ENCODE assay signal across 34 mouse cellular contexts in the genomic region with DNA sequence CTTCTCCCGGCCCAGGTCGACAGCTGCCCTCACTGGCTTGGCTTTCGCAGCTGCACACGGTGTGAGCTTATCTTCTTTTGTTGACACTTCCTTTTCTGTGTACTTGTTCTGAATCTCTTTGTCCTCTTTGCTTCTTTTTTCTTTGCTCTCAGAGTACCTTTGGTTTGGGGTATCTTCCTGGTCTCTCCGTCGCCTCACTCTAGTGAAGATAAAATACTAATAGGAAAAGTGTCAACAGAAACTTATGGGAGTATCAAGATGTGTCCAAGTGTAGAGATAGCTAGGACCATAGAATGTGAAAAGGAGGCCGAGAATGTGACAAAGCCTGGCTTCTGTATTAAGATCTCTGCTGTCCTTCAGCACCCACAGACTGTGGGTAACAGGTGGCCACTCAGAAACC. TPM values are rescaled to one million over a fixed set of nuclear protein-coding genes. Genes with fewer than 3 reads are reported as not detected.
DNase-seq lines count a peak whose midpoint lies in the region; ATAC-seq lines count a peak whose summit lies in the region.
"Had no signal": no experiment of that assay in that cellular context is flagged by ENCODE, and none has a peak within 500 bp of the region (broad histone marks: within the 10 kb centered on the region; RNA-seq: fewer than 3 reads in every experiment).

A gene (minus strand): TSS at position 101 of the 400 bp plus-strand sequence.

- DNase-seq in liver, embryonic 11.5 days (ENCODE audit: low spot score) = no peak
- DNase-seq: adrenal gland, postnatal 10 days; adrenal gland, postnatal 36 days; B cell, adult 2 months; cerebellum, adult 11 months; cerebellum, adult 8-10 months; cerebellum, postnatal 10 days; cerebellum, postnatal 36 days; embryo, embryonic 11 days; gastrocnemius, postnatal 25 days; heart, adult 18-20 months; heart, postnatal 10 days; heart, postnatal 36 days had no signal

- H3K27me3 ChIP-seq in liver, embryonic 12.5 days (replicated peaks) = no peaks in the 10 kb centered on the region
- H3K27me3 ChIP-seq in liver, embryonic 11.5 days (replicated peaks; ENCODE audit: control insufficient read depth, insufficient read depth, low read length) = no peaks in the 10 kb centered on the region
- H3K27me3 ChIP-seq in megakaryocyte, embryonic 14.5 days (replicated peaks) = no peaks in the 10 kb centered on the region
- H3K27me3 ChIP-seq in forebrain, embryonic 15.5 days = no peaks in the 10 kb centered on the region
- no peaks in the 10 kb centered on the region for H3K27me3 ChIP-seq in hindbrain, embryonic 13.5 days
- H3K27me3 ChIP-seq: CH12.LX; embryonic facial prominence, embryonic 13.5 days; heart, embryonic 12.5 days; heart, embryonic 15.5 days; hindbrain, embryonic 15.5 days; Patski had no signal

- H3K36me3 ChIP-seq in liver, embryonic 12.5 days = peaks cover 99% of the 10 kb centered on the region
- H3K36me3 ChIP-seq in liver, embryonic 11.5 days (ENCODE audit: control insufficient read depth, insufficient read depth, low read length) = peaks cover 78% of the 10 kb centered on the region
- peaks cover 99% of the 10 kb centered on the region for H3K36me3 ChIP-seq in megakaryocyte, embryonic 14.5 days (replicated peaks; ENCODE audit: low read length)
- H3K36me3 ChIP-seq in forebrain, embryonic 15.5 days = peaks cover 93% of the 10 kb centered on the region
- H3K36me3 ChIP-seq in hindbrain, embryonic 13.5 days = peaks cover 98% of the 10 kb centered on the region

- no peak within 1 kb of the TSS for H3K9ac ChIP-seq in liver, embryonic 12.5 days
- H3K9ac ChIP-seq in liver, embryonic 11.5 days (ENCODE audit: low read depth, low read length) = no peak within 1 kb of the TSS
- no peak within 1 kb of the TSS for H3K9ac ChIP-seq in forebrain, embryonic 15.5 days (replicated peaks)
- no peak within 1 kb of the TSS for H3K9ac ChIP-seq in hindbrain, embryonic 13.5 days
- H3K9ac ChIP-seq: embryonic facial prominence, embryonic 13.5 days; heart, embryonic 12.5 days; heart, embryonic 15.5 days; hindbrain, embryonic 15.5 days had no signal

- H3K9me3 ChIP-seq in liver, embryonic 12.5 days (replicated peaks) = no peaks in the 10 kb centered on the region; the same call in 1 of the 2 replicates
- H3K9me3 ChIP-seq in liver, embryonic 11.5 days (ENCODE audit: control insufficient read depth, low read length) = no peaks in the 10 kb centered on the region
- H3K9me3 ChIP-seq in megakaryocyte, embryonic 14.5 days = no peaks in the 10 kb centered on the region
- no peaks in the 10 kb centered on the region for H3K9me3 ChIP-seq in forebrain, embryonic 15.5 days
- no peaks in the 10 kb centered on the region for H3K9me3 ChIP-seq in hindbrain, embryonic 13.5 days
- H3K9me3 ChIP-seq: embryonic facial prominence, embryonic 10.5 days; embryonic facial prominence, embryonic 13.5 days; G1E; heart, embryonic 12.5 days; heart, embryonic 15.5 days; hindbrain, embryonic 15.5 days had no signal

- H3K4me3 ChIP-seq in liver, embryonic 12.5 days = no peak within 1 kb of the TSS
- no peak within 1 kb of the TSS for H3K4me3 ChIP-seq in liver, embryonic 11.5 days (ENCODE audit: low read depth, low read length)
- no peak within 1 kb of the TSS for H3K4me3 ChIP-seq in megakaryocyte, embryonic 14.5 days (replicated peaks)
- H3K4me3 ChIP-seq in forebrain, embryonic 15.5 days = no peak within 1 kb of the TSS
- H3K4me3 ChIP-seq in hindbrain, embryonic 13.5 days = no peak within 1 kb of the TSS
- H3K4me3 ChIP-seq: embryonic facial prominence, embryonic 10.5 days; embryonic facial prominence, embryonic 13.5 days; heart, embryonic 12.5 days; heart, embryonic 15.5 days; hindbrain, embryonic 15.5 days had no signal

- H3K27ac ChIP-seq in liver, embryonic 12.5 days = 0 out of 2 replicates have a peak within 1 kb of the TSS, but pooled peaks have one; percentile 21
- H3K27ac ChIP-seq in liver, embryonic 11.5 days (ENCODE audit: low read depth, low read length) = no peak within 1 kb of the TSS
- no peak within 1 kb of the TSS for H3K27ac ChIP-seq in forebrain, embryonic 15.5 days (replicated peaks)
- no peak within 1 kb of the TSS for H3K27ac ChIP-seq in hindbrain, embryonic 13.5 days
- H3K27ac ChIP-seq: embryonic facial prominence, embryonic 10.5 days; embryonic facial prominence, embryonic 13.5 days; heart, embryonic 15.5 days; hindbrain, embryonic 15.5 days had no signal

- ATAC-seq in liver, embryonic 12.5 days = no peak
- no peak for ATAC-seq in liver, embryonic 11.5 days (replicated peaks; ENCODE audit: low FRiP score)
- ATAC-seq in megakaryocyte, adult 5-6 weeks (ENCODE audit: poor library complexity, severe bottlenecking) = no peak
- no peak for ATAC-seq in neutrophil, adult 5-6 weeks (ENCODE audit: extremely low read depth, insufficient number of reproducible peaks, low FRiP score, poor library complexity, severe bottlenecking)
- ATAC-seq in forebrain, embryonic 15.5 days (replicated peaks) = no peak
- no peak for ATAC-seq in hindbrain, embryonic 13.5 days (ENCODE audit: low FRiP score)
- ATAC-seq: forebrain, embryonic 14.5 days; Patski had no signal

- WGBS in liver, embryonic 12.5 days (ENCODE audit: insufficient replicate concordance) = 70% methylated on average over 7 of the region's 7 CpGs
- 73% methylated on average over 7 of the region's 7 CpGs for WGBS in liver, embryonic 11.5 days
- 92% methylated on average over 7 of the region's 7 CpGs for WGBS in forebrain, embryonic 15.5 days
- WGBS in hindbrain, embryonic 13.5 days = 93% methylated on average over 7 of the region's 7 CpGs

- H3K4me1 ChIP-seq in liver, embryonic 12.5 days = no peaks in the 10 kb centered on the region
- no peaks in the 10 kb centered on the region for H3K4me1 ChIP-seq in liver, embryonic 11.5 days (replicated peaks; ENCODE audit: control insufficient read depth, insufficient read depth, low read length)
- H3K4me1 ChIP-seq in megakaryocyte, embryonic 14.5 days = peaks cover 17% of the 10 kb centered on the region
- no peaks in the 10 kb centered on the region for H3K4me1 ChIP-seq in forebrain, embryonic 15.5 days
- no peaks in the 10 kb centered on the region for H3K4me1 ChIP-seq in hindbrain, embryonic 13.5 days (replicated peaks)
- H3K4me1 ChIP-seq: embryonic facial prominence, embryonic 10.5 days; embryonic facial prominence, embryonic 13.5 days; heart, embryonic 12.5 days; heart, embryonic 15.5 days; hindbrain, embryonic 15.5 days had no signal

- no peak within 1 kb of the TSS for H3K4me2 ChIP-seq in liver, embryonic 12.5 days
- no peak within 1 kb of the TSS for H3K4me2 ChIP-seq in liver, embryonic 11.5 days
- H3K4me2 ChIP-seq in forebrain, embryonic 15.5 days (replicated peaks) = no peak within 1 kb of the TSS
- H3K4me2 ChIP-seq in hindbrain, embryonic 13.5 days = no peak within 1 kb of the TSS
- H3K4me2 ChIP-seq: embryonic facial prominence, embryonic 13.5 days; heart, embryonic 12.5 days; heart, embryonic 15.5 days; hindbrain, embryonic 15.5 days had no signal

RNA-seq across cellular contexts. Expression of the gene that starts here (rescaled TPM):
- not detected in 2 replicates for polyA plus RNA-seq in liver, embryonic 12.5 days (2016; fragmentation: Nextera tagmentation; extraction: Ambion mirVana)
- polyA plus RNA-seq in liver, embryonic 11.5 days (2014; fragmentation: Nextera tagmentation; extraction: Ambion mirVana) = not detected in 2 replicates
- 8.0 and 26.4 TPM in 2 replicates for polyA plus RNA-seq in megakaryocyte, embryonic 14.5 days (2012; ENCODE audit: insufficient read depth, low replicate concordance)
- total RNA-seq in megakaryocyte, adult 5-6 weeks (2015) = not detected in 2 replicates
- total RNA-seq in megakaryocyte, adult 5-6 weeks (2017) = not detected in 2 replicates
- total RNA-seq in neutrophil, adult 5-6 weeks (2017) = 71.6 and 96.7 TPM in 2 replicates
- not detected in 2 replicates for polyA plus RNA-seq in forebrain, embryonic 15.5 days (2015; fragmentation: Nextera tagmentation; extraction: Ambion mirVana)
- not detected in 2 replicates for polyA plus RNA-seq in hindbrain, embryonic 13.5 days (2015; fragmentation: Nextera tagmentation; extraction: Ambion mirVana)
- total RNA-seq: adrenal gland, adult 18-20 months; adrenal gland, postnatal 10 days; adrenal gland, postnatal 36 days; CH12.LX; G1E; gastrocnemius, adult 8-10 months; gastrocnemius, postnatal 25 days; heart, adult 18-20 months; heart, postnatal 10 days; heart, postnatal 36 days had no signal
- polyA plus RNA-seq: cortical plate, adult 2 months; embryonic facial prominence, embryonic 10.5 days; embryonic facial prominence, embryonic 13.5 days; forebrain, embryonic 11.5 days; forebrain, embryonic 14.5 days; gonadal fat pad, adult 2 months; heart, embryonic 12.5 days; heart, embryonic 15.5 days; hindbrain, embryonic 11.5 days; hindbrain, embryonic 15.5 days had no signal

Comparison
In these comparisons a context has a peak if more than half of its experiments do, and no peak if none do; other contexts are left out.
1. RNA of the gene that starts here (total RNA-seq): 71.6 to 96.7 TPM in neutrophil, adult 5-6 weeks; not detected in megakaryocyte, adult 5-6 weeks; every median in the first group is over 10 times any median in the second.